Mouse (Mus musculus): ENCODE measurements around the gene Mslnl. TPM values are rescaled to one million over a fixed set of nuclear protein-coding genes. Genes with fewer than 3 reads are reported as not detected.

Mslnl gene
- total and polyA plus RNA-seq, 2 experiments from 2014 or later = not detected

DNA sequence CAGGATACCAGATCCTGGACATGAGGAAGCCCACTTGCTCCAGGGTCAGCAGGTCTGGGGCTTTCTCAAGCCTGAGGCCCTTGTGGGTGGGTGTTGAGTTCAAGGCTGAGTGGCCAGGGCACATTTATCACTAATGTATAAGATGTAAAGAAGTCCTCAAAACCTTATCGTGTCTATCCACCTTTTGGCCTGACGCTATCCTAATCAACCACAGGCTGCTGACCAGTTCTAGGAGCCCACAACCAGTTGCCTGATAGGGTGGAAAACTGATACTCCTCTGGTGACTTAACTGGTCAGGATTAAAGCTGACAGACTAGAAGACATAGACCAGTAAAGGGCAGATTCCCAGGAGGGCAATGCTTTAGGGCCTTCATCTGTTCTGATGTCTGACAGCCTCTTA is 25.8 kb upstream of the Mslnl start:
- Histone ChIP-seq H3K27me3 (ENCODE audit: control insufficient read depth, insufficient read depth, low read length) (no peaks in the 10 kb centered on the region), H3K4me1 (ENCODE audit: control insufficient read depth, insufficient read depth) (no peaks in the 10 kb centered on the region), H3K9me3 (replicated peaks; ENCODE audit: control insufficient read depth, low read length) (peaks cover 4% of the 10 kb centered on the region), H3K4me3 (ENCODE audit: low read depth, low read length) (no peak overlapping the region), H3K36me3 (replicated peaks; ENCODE audit: control insufficient read depth, insufficient read depth, low read length) (no peaks in the 10 kb centered on the region), H3K9ac (replicated peaks; ENCODE audit: low read depth, low read length) (no peak overlapping the region), H3K27ac (ENCODE audit: low read depth) (no peak overlapping the region), H3K4me2 (ENCODE audit: low read depth, low read length) (no peak overlapping the region)
- TF ChIP-seq EP300 (IDR thresholded peaks at IDR 0.05; ENCODE audit: low read depth) = no peak
- no peak for TF ChIP-seq CTCF (IDR thresholded peaks at IDR 0.05; ENCODE audit: low read depth)
- ATAC-seq (ENCODE audit: insufficient read depth, low read depth) (no peak), DNase-seq (ENCODE audit: low spot score) (no peak)
- WGBS = 84% methylated on average over 2 of the region's 2 CpGs

DNA sequence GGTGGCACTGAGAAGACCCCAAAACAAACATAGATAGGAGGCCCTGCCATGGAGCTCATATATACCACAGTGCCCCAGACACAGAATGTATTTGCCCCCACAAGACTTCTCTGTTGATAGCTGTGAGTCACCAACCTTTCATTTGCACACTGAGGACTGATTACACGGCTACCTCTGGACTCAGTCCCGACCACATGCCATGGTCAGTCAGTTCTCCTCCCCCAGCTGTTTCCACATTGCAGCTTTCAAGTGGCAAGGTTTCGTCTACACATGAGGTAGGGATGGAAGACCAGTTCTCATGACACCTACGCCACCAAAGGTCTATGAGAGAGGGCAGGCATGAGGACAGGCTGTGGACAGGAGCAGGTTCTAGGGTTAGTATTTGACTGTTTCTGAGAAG is 24.7 kb upstream of the Mslnl start:
- 50% methylated on average over 4 of the region's 4 CpGs for WGBS
- no peak for ATAC-seq (ENCODE audit: insufficient read depth, low read depth)

GRCm38 (mm10) chr17:25715627-25716026 is 20.2 kb upstream of the Mslnl start:
- H3K27ac ChIP-seq (ENCODE audit: low read depth) = no peak overlapping the region
- H3K9me3 ChIP-seq (replicated peaks; ENCODE audit: control insufficient read depth, low read length) = no peaks in the 10 kb centered on the region
- H3K4me1 ChIP-seq (ENCODE audit: control insufficient read depth, insufficient read depth) = no peaks in the 10 kb centered on the region; the same call in 1 of the 2 replicates
- TF ChIP-seq EP300 (IDR thresholded peaks at IDR 0.05; ENCODE audit: low read depth) (no peak), CTCF (IDR thresholded peaks at IDR 0.05; ENCODE audit: low read depth) (no peak)
- no peak overlapping the region for H3K9ac ChIP-seq (replicated peaks; ENCODE audit: low read depth, low read length)
- 54% methylated on average over 3 of the region's 3 CpGs for WGBS
- DNase-seq (ENCODE audit: low spot score) (no peak), ATAC-seq (ENCODE audit: insufficient read depth, low read depth) (no peak)
- H3K36me3 ChIP-seq (replicated peaks; ENCODE audit: control insufficient read depth, insufficient read depth, low read length) = 0 out of 2 replicates have a peak, but pooled peaks cover 11% of the 10 kb centered on the region
- no peak overlapping the region for H3K4me2 ChIP-seq (ENCODE audit: low read depth, low read length)
- H3K4me3 ChIP-seq (ENCODE audit: low read depth, low read length) = no peak overlapping the region
- H3K27me3 ChIP-seq (ENCODE audit: control insufficient read depth, insufficient read depth, low read length) = peaks cover 25% of the 10 kb centered on the region

More for the DNA sequence above, 24.7 kb upstream of the Mslnl start:
- no peak overlapping the region for H3K4me3 ChIP-seq (ENCODE audit: low read depth, low read length)
- no peaks in the 10 kb centered on the region for H3K4me1 ChIP-seq (ENCODE audit: control insufficient read depth, insufficient read depth)
- peaks cover 4% of the 10 kb centered on the region for H3K9me3 ChIP-seq (replicated peaks; ENCODE audit: control insufficient read depth, low read length)
- no peak overlapping the region for H3K4me2 ChIP-seq (ENCODE audit: low read depth, low read length)
- TF ChIP-seq EP300 (IDR thresholded peaks at IDR 0.05; ENCODE audit: low read depth) = no peak
- TF ChIP-seq CTCF (IDR thresholded peaks at IDR 0.05; ENCODE audit: low read depth) = no peak
- H3K27me3 ChIP-seq (ENCODE audit: control insufficient read depth, insufficient read depth, low read length) = peaks cover 6% of the 10 kb centered on the region
- H3K9ac ChIP-seq (replicated peaks; ENCODE audit: low read depth, low read length) = no peak overlapping the region
- H3K27ac ChIP-seq (ENCODE audit: low read depth) = no peak overlapping the region
- H3K36me3 ChIP-seq (replicated peaks; ENCODE audit: control insufficient read depth, insufficient read depth, low read length) = no peaks in the 10 kb centered on the region
- DNase-seq (ENCODE audit: low spot score) = no peak

DNA sequence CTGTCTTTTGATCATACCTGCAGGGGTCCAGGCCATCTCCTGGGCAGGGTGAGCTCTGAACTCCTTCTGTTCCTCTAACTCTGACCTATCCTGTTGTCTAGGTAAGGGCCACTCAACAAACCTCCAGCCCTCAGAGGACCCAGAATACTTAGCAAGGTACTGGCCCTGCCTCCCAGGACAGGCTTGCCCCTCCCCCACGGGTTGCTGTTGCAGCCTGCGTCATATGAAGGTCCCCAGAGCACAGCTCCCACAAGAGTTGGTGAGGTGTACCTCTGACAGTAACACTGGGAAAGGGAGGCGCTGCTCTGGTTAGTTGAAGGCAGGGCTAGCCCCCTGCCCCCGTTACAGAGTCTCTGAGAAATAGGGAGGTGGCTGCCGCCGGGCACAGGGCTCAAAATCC is 19.7 kb upstream of the Mslnl start:
- TF ChIP-seq EP300 (IDR thresholded peaks at IDR 0.05; ENCODE audit: low read depth) (no peak), CTCF (IDR thresholded peaks at IDR 0.05; ENCODE audit: low read depth) (no peak)
- DNase-seq (ENCODE audit: low spot score) (no peak), ATAC-seq (ENCODE audit: insufficient read depth, low read depth) (no peak)
- Histone ChIP-seq H3K4me2 (ENCODE audit: low read depth, low read length) (no peak overlapping the region), H3K4me1 (ENCODE audit: control insufficient read depth, insufficient read depth) (no peaks in the 10 kb centered on the region; the same call in 1 of the 2 replicates), H3K4me3 (ENCODE audit: low read depth, low read length) (no peak overlapping the region), H3K36me3 (replicated peaks; ENCODE audit: control insufficient read depth, insufficient read depth, low read length) (0 out of 2 replicates have a peak, but pooled peaks cover 13% of the 10 kb centered on the region), H3K27me3 (ENCODE audit: control insufficient read depth, insufficient read depth, low read length) (peaks cover 25% of the 10 kb centered on the region), H3K27ac (ENCODE audit: low read depth) (no peak overlapping the region), H3K9me3 (replicated peaks; ENCODE audit: control insufficient read depth, low read length) (no peaks in the 10 kb centered on the region), H3K9ac (replicated peaks; ENCODE audit: low read depth, low read length) (no peak overlapping the region)
- 13% methylated on average over 6 of the region's 6 CpGs for WGBS

DNA sequence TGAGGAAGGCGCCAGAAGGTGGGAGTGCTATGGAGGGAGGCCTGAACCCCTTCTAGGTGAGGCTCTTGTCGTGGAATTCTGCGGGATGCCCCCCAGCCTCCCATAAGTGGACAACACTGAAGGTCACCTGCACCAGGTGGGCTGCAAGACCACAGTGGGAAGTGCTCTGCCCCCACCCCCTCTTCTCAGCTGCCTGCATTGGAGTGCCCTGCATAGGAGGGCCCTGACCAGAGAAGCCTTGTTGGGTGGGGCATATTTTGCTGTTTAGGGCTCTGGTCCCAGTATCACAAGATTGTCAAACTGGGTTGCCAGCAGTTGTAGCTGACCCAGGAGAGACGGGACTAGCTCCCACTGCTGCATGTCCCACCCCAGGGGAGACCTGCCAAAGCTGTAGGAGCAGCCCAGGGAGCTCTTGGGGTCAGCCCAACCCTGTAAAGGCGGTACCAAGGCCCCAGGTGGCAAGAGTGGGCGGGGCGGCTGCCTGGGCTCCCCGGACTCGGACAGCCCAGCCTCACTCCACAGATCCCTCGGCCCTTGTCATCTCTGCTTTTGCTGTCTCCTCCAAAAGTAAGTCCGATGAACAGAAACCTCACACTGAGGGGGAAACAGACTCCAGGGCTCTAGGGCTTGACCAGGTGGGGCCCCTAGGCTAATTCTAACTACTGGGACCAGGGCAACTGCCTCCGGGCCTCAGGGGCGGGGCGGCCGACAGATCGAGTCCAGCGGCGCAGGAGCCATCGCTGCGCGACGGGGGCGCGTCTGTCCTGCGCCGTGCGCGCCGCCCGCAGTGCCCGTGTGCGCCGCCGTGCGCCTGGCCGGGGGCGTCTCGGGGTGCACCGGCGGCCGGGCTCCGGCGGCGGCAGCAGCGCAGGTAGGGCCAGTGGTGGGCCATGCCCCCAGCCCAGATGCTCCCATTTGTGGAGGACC is 18.9 kb upstream of the Mslnl start, which contains the start of gene Gng13:
Gene Gng13, plus strand, starts transcription at position 461 of the 927 bp plus-strand sequence.
- TF ChIP-seq CTCF (IDR thresholded peaks at IDR 0.05; ENCODE audit: low read depth) = no peak
- TF ChIP-seq EP300 (IDR thresholded peaks at IDR 0.05; ENCODE audit: low read depth) = no peak
- H3K27me3 ChIP-seq (ENCODE audit: control insufficient read depth, insufficient read depth, low read length) = peaks cover 25% of the 10 kb centered on the region
- H3K9me3 ChIP-seq (replicated peaks; ENCODE audit: control insufficient read depth, low read length) = no peaks in the 10 kb centered on the region
- WGBS = 3% methylated on average over 42 of the region's 45 CpGs
- peak within 1 kb of the TSS; percentile 17; the same call in 1 of the 2 replicates for H3K9ac ChIP-seq (replicated peaks; ENCODE audit: low read depth, low read length)
- 0 out of 2 replicates have a peak, but pooled peaks cover 13% of the 10 kb centered on the region for H3K36me3 ChIP-seq (replicated peaks; ENCODE audit: control insufficient read depth, insufficient read depth, low read length)
- H3K4me2 ChIP-seq (ENCODE audit: low read depth, low read length) = peak within 1 kb of the TSS; percentile 59
- H3K27ac ChIP-seq (ENCODE audit: low read depth) = no peak within 1 kb of the TSS
- no peak for DNase-seq (ENCODE audit: low spot score)
- ATAC-seq (ENCODE audit: insufficient read depth, low read depth) = peak; percentile 21; the same call in 1 of the 2 replicates
- H3K4me3 ChIP-seq (ENCODE audit: low read depth, low read length) = peak within 1 kb of the TSS; percentile 44
- H3K4me1 ChIP-seq (ENCODE audit: control insufficient read depth, insufficient read depth) = no peaks in the 10 kb centered on the region; the same call in 1 of the 2 replicates

All from heart, postnatal 0 days (tissue).